Mouse (Mus musculus): ENCODE results near the gene March10. TPM values are rescaled to one million over a fixed set of nuclear protein-coding genes. Genes with fewer than 3 reads are reported as not detected.

The March10 gene
- polyA plus RNA-seq (2015; fragmentation: Nextera tagmentation; extraction: Ambion mirVana) = 0.26 and 0.99 TPM in 2 replicates

DNA sequence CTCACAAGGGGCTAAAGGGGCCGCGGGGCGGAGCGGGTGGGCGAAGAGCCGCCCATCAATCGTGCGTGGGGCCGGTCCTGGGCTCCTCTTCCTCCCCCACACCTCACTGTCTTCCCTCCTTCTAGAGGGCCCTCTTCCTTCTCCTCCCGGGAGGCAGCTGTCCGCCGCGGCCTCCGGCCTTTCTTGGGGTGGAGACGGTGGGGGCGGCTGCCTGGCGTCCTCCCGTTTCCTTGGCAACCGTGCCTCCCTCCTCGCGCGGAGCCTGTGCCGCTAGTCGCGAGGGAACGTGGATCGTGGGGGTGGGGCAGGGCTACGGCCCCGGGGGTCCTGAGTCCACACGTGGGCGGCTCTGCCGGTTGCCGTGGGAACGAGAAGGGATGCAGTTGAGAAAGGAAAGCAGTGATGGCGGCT lies at the start of gene March10:
TSS of gene March10 (minus strand) at position 239 of the 411 bp plus-strand sequence.
- Histone ChIP-seq H3K27me3 (no peaks in the 10 kb centered on the region), H3K4me3 (replicated peaks) (peak within 1 kb of the TSS; percentile 45), H3K4me1 (replicated peaks) (peaks cover 25% of the 10 kb centered on the region), H3K36me3 (no peaks in the 10 kb centered on the region), H3K9me3 (no peaks in the 10 kb centered on the region), H3K9ac (replicated peaks) (peak within 1 kb of the TSS; percentile 54; the same call in 1 of the 2 replicates), H3K4me2 (replicated peaks) (peak within 1 kb of the TSS; percentile 69), H3K27ac (peak within 1 kb of the TSS; percentile 89)
- ATAC-seq = peak; percentile 90
- under 1% methylated on average over 35 of the region's 35 CpGs for WGBS

DNA sequence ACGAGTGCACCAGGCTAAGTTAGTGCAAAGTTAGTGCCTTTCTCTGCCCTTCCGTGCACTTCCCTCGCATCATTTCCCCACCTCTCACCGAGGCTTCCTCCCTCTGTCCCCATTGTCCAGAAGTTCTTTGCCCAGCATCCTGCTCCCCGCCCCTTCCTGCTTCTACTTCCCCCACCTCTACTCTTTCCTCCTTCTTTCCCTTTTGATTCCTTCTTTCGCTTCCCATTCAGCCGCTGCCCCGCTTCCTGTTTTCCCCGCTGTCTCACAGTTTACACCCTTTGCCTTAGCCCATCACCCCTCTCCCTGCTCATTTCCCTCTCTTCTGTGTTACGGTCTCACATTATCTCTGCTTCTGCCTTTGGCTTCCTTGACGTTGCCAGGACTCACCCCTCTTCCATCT lies 49.8 kb upstream of the March10 start:
- H3K9me3 ChIP-seq = no peaks in the 10 kb centered on the region
- no peak overlapping the region for H3K4me2 ChIP-seq (replicated peaks)
- peaks cover 58% of the 10 kb centered on the region for H3K27me3 ChIP-seq
- no peak overlapping the region for H3K9ac ChIP-seq (replicated peaks)
- H3K4me1 ChIP-seq (replicated peaks) = peaks cover 41% of the 10 kb centered on the region
- H3K27ac ChIP-seq = no peak overlapping the region
- no peak overlapping the region for H3K4me3 ChIP-seq (replicated peaks)
- H3K36me3 ChIP-seq = no peaks in the 10 kb centered on the region
- 81% methylated on average over 11 of the region's 11 CpGs for WGBS
- no peak for ATAC-seq

DNA sequence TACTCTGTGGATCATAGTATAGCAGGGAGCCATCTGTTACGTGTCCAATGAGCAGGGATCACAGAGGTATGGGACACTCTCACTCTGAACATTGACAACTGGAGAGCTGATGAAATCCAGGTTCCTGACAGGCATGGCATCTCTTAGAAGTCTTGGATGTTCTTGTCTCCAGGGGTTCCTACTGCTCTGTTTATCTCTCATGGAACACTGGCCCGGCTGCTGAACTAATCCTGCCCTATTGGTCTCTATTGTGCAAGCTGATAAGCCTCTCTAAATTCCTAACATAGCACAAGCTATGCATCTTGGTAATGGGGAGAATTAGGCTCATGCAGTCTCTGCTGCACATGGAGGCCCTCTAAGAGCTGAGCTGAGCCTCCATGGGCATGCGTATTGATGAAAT lies 48.5 kb upstream of the March10 start:
- Histone ChIP-seq H3K4me1 (replicated peaks) (peaks cover 34% of the 10 kb centered on the region), H3K27me3 (peaks cover 58% of the 10 kb centered on the region), H3K4me3 (replicated peaks) (no peak overlapping the region), H3K4me2 (replicated peaks) (no peak overlapping the region), H3K9me3 (no peaks in the 10 kb centered on the region), H3K9ac (replicated peaks) (no peak overlapping the region), H3K36me3 (no peaks in the 10 kb centered on the region), H3K27ac (no peak overlapping the region)
- 46% methylated on average over 3 of the region's 3 CpGs for WGBS
- no peak for ATAC-seq

GRCm38 (mm10) chr11:105502311-105502710 lies 45.8 kb upstream of the March10 start:
- Histone ChIP-seq H3K4me1 (replicated peaks) (peaks cover 12% of the 10 kb centered on the region), H3K9me3 (no peaks in the 10 kb centered on the region), H3K9ac (replicated peaks) (no peak overlapping the region), H3K27ac (no peak overlapping the region), H3K27me3 (peaks cover 59% of the 10 kb centered on the region), H3K4me3 (replicated peaks) (no peak overlapping the region), H3K4me2 (replicated peaks) (no peak overlapping the region), H3K36me3 (no peaks in the 10 kb centered on the region)
- WGBS = 84% methylated on average over 4 of the region's 4 CpGs
- no peak for ATAC-seq

DNA sequence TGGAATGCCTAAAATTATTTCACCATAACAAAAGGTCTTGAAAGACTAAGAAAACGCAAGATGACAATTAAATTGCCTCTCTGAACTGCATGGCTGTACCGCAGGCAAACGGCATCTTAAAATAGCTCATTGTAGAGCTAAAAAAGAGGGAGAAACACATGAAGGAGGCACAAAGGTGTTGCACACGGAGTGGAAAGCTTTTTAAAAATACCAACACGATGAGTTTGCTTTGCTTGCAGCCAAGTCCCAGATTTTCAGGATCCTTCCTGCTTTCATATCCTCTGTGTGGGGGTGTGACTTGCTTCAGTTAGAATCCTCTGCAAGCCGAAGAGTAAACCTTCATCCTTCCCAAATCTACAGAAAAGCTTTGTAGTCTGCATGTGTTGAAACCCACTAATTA lies 41.0 kb upstream of the March10 start:
- Histone ChIP-seq H3K4me2 (replicated peaks) (no peak overlapping the region), H3K36me3 (no peaks in the 10 kb centered on the region), H3K27ac (no peak overlapping the region), H3K4me1 (replicated peaks) (peaks cover 9% of the 10 kb centered on the region), H3K9ac (replicated peaks) (no peak overlapping the region), H3K4me3 (replicated peaks) (no peak overlapping the region), H3K27me3 (peaks cover 38% of the 10 kb centered on the region), H3K9me3 (no peaks in the 10 kb centered on the region)
- 74% methylated on average over 6 of the region's 6 CpGs for WGBS
- ATAC-seq = no peak

DNA sequence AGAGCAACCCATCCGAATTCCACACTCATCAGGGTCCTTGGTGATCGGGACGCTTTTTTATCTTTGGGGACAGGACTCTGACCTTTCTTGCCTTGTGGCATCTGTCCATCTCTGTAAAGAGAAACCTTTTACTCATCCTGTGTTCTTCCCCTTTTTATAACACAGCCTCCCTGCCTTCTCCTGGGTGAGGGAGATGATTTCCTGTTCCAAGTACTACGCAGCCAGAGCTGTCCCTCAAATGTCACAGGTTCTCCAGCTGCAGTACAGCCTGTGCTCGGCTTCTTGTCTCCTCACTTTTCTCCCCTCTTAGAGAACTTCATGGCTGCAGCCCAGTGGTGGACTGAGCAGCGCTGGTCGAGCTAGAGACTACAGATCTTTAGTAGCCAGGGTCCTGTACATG lies 40.1 kb upstream of the March10 start:
- Histone ChIP-seq H3K9me3 (no peaks in the 10 kb centered on the region), H3K4me3 (replicated peaks) (no peak overlapping the region), H3K27me3 (peaks cover 34% of the 10 kb centered on the region), H3K36me3 (no peaks in the 10 kb centered on the region), H3K27ac (no peak overlapping the region), H3K4me2 (replicated peaks) (no peak overlapping the region), H3K9ac (replicated peaks) (no peak overlapping the region), H3K4me1 (replicated peaks) (peaks cover 9% of the 10 kb centered on the region)
- no peak for ATAC-seq
- WGBS = 70% methylated on average over 7 of the region's 7 CpGs

DNA sequence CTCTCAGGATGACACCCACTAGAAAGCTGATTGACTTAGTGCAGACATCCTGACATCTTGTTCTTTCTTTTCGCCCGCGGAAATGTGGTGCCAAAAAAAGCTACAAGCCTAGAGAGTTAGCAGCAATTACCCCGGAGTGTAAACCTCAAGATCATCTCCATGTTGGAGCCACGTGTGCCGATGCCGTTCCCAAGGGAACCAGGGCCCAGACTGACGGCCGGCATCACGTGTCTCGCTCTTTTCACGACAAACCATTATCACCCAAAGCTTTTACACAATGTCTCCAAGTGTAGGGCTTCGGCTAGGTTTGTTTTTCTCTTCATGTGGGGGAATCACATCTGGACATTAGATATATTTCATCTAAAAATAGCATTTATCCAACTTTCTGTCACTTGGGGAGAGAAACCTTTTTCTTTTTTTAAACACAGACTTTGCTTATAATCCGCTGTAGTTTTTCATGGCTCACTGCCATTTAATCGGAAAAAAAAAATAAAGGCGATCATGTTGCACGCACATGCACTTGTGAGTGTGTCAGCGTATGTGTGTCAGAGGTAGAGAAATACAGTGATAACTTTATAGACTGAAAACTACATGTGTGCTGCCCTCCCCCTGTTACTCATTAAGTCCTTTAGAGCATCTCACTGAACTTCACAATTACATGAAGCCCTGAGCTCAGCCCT lies 39.2 kb upstream of the March10 start:
- H3K4me1 ChIP-seq (replicated peaks) = peaks cover 9% of the 10 kb centered on the region
- H3K27ac ChIP-seq = no peak overlapping the region
- no peak for ATAC-seq
- H3K27me3 ChIP-seq = peaks cover 27% of the 10 kb centered on the region
- H3K36me3 ChIP-seq = no peaks in the 10 kb centered on the region
- H3K9me3 ChIP-seq = no peaks in the 10 kb centered on the region
- no peak overlapping the region for H3K9ac ChIP-seq (replicated peaks)
- H3K4me2 ChIP-seq (replicated peaks) = no peak overlapping the region
- 70% methylated on average over 18 of the region's 18 CpGs for WGBS
- no peak overlapping the region for H3K4me3 ChIP-seq (replicated peaks)

GRCm38 (mm10) chr11:105494786-105495369 lies 38.3 kb upstream of the March10 start:
- Histone ChIP-seq H3K9ac (replicated peaks) (no peak overlapping the region), H3K9me3 (no peaks in the 10 kb centered on the region), H3K4me2 (replicated peaks) (no peak overlapping the region), H3K4me3 (replicated peaks) (no peak overlapping the region), H3K4me1 (replicated peaks) (peaks cover 9% of the 10 kb centered on the region), H3K27me3 (peaks cover 19% of the 10 kb centered on the region), H3K36me3 (no peaks in the 10 kb centered on the region), H3K27ac (no peak overlapping the region)
- no peak for ATAC-seq
- WGBS = 91% methylated on average over 6 of the region's 6 CpGs

DNA sequence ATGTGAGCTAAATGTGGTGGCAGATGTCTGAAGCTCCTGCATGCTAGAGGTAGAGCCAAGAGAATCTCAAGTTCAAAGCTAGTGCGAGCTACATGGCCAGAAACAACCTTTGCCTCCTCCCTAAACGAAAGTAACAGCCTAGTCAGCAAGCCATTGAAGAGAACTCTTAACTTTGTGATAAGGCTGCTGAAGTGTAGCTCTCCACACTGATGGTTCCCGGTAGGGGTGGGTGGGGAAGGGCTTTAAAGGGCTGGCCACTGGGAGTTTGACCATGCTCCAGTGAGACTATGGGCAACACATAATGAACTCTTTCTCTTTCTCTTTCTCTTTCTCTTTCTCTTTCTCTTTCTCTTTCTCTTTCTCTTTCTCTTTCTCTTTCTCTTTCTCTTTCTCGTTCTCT lies 35.9 kb upstream of the March10 start:
- H3K9ac ChIP-seq (replicated peaks) = no peak overlapping the region
- no peaks in the 10 kb centered on the region for H3K36me3 ChIP-seq
- no peak overlapping the region for H3K27ac ChIP-seq
- H3K27me3 ChIP-seq = peaks cover 18% of the 10 kb centered on the region
- H3K9me3 ChIP-seq = no peaks in the 10 kb centered on the region
- H3K4me3 ChIP-seq (replicated peaks) = no peak overlapping the region
- H3K4me1 ChIP-seq (replicated peaks) = peaks cover 14% of the 10 kb centered on the region
- no peak overlapping the region for H3K4me2 ChIP-seq (replicated peaks)
- WGBS = 84% methylated on average over 4 of the region's 4 CpGs
- no peak for ATAC-seq

DNA sequence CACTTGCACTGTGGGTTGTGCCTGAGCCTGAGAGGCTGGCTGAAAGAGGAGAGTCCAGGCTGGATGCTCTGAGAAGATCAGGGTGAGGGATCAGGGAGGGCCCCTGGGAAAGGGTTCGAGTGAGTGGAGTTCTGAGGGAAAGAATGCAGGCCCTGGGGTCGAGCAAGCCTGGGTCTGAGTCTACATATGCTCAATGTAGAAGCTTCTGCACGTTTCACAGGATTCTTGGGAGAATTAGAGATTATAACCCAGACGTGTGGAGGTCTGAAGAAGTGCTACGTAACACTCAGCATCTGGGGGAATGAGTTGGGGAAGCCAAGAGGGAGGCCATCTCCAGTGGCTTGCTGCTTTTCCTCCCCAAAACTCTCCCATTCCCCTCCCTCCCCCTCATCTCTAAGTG lies 34.4 kb upstream of the March10 start:
- H3K4me1 ChIP-seq (replicated peaks) = peaks cover 10% of the 10 kb centered on the region; the same call in 1 of the 2 replicates
- ATAC-seq = no peak
- 59% methylated on average over 5 of the region's 5 CpGs for WGBS
- H3K9ac ChIP-seq (replicated peaks) = no peak overlapping the region
- peaks cover 13% of the 10 kb centered on the region; the same call in 1 of the 2 replicates for H3K27me3 ChIP-seq
- H3K4me3 ChIP-seq (replicated peaks) = no peak overlapping the region
- H3K9me3 ChIP-seq = no peaks in the 10 kb centered on the region
- no peaks in the 10 kb centered on the region for H3K36me3 ChIP-seq
- H3K27ac ChIP-seq = no peak overlapping the region
- no peak overlapping the region for H3K4me2 ChIP-seq (replicated peaks)

DNA sequence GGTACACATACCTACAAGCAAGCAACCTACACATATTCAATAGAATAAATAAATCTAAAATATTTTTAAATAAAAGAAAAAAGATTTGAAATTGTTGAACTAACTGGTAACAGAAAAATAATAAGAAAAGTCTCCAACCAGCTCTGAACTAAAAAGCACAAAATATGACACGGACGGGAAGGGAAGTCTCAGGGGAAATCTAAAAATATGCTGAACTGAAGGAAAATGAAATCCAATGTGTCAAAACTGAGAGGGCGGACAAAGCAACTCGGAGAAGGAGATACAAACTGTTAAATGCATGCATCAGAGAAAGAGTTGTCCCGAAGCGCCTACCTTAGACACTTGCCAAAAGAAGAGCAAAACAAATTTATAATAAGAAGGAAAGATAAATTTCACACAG lies 28.9 kb upstream of the March10 start:
- Histone ChIP-seq H3K36me3 (no peaks in the 10 kb centered on the region), H3K9me3 (no peaks in the 10 kb centered on the region), H3K27ac (no peak overlapping the region), H3K4me1 (replicated peaks) (peaks cover 5% of the 10 kb centered on the region; the same call in 1 of the 2 replicates), H3K4me2 (replicated peaks) (no peak overlapping the region), H3K27me3 (peaks cover 4% of the 10 kb centered on the region; the same call in 1 of the 2 replicates), H3K4me3 (replicated peaks) (no peak overlapping the region), H3K9ac (replicated peaks) (no peak overlapping the region)
- WGBS = 86% methylated on average over 6 of the region's 6 CpGs
- no peak for ATAC-seq

DNA sequence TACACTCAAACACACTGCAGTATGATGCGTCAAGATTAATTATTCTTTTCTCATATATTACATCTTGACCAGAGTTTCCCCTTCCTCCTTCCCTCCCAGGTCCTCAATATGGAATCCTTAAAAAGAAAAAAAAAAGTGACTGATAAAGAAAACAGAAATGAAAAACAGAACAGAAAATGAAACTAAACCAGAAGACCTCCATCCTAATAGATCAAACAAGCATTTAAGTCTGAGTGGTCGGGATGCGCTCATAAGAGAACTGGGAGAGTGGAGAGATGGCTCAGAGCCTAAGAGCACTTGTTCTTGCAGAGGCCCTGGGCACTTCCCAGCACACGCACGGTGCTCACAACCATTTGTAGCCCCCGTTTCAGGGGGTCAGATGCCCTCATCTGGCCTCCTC lies 28.5 kb upstream of the March10 start:
- Histone ChIP-seq H3K36me3 (no peaks in the 10 kb centered on the region), H3K4me1 (replicated peaks) (peaks cover 5% of the 10 kb centered on the region; the same call in 1 of the 2 replicates), H3K4me3 (replicated peaks) (no peak overlapping the region), H3K9ac (replicated peaks) (no peak overlapping the region), H3K4me2 (replicated peaks) (no peak overlapping the region), H3K27ac (no peak overlapping the region), H3K9me3 (no peaks in the 10 kb centered on the region), H3K27me3 (peaks cover 5% of the 10 kb centered on the region; the same call in 1 of the 2 replicates)
- ATAC-seq = no peak
- WGBS = 81% methylated on average over 6 of the region's 6 CpGs
